Mouse (Mus musculus): ENCODE measurements at regions not wholly inside any gene's neighbourhood (a gene's known extent, or its start where the extent isn't known, plus 50 kb on each side); places are given as distances from the start of the nearest gene placed in this dataset.

DNA sequence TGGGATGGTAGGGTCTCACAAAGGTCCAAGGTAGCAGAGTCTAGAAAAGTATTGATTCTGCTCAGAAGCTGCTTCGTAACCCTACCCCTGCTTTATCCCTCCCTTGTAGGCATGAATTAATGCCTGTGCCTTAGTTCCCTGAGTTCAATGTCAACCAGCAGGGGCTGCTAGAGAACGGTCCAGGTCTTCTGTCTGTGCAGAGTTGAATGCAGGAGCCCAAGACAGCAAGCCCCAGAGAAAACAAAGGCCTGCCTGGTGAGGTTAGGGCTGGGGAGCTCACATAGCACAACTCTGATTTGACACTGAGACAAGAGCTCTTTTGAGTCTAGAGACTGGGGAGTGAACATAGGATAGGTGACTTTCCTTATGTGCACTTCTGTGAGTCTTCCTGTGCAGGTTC is 56.6 kb downstream of the Olig3 start:
- no peak for DNase-seq (ENCODE audit: low spot score)

DNA sequence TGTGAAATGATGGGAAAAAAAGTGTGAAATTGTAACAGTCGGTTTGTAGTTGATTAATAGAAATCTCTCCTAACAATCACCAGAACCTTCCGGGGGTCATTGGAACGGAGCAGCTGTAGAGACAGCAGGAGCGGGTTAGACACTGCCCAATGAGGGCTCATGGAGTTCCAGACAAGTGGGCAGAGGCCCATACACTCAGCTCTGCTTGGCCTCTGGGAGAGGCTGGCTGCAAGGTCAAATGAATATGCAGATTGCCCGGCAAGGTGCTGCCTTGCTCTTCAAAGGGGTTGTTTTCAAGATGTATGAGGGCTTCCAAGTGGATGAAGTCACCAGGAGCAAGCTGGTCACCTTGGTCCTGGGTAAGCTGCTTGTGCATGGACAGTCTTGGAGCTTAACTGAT is 57.6 kb downstream of the Olig3 start:
- DNase-seq (ENCODE audit: low spot score) = no peak

DNA sequence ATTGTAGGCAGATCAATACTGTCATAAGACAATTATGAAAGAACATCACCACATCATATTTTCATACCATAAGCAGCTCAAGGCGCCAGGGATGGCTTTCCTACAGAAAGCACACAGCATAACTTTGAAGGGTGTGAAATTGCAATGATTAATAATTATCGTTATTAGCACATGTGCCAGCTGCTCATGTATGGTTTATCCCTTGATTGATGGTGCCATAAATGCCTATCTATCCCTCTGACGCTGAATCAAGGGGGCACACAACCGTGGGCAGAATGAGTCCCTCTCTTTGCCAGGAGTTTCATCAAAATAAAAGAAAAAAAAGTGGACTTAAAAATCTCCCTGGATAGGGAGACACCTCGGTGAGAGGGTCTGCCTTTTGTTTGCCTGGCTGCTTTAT is 58.5 kb downstream of the Olig3 start:
- no peak for DNase-seq (ENCODE audit: low spot score)

- no peak for DNase-seq (ENCODE audit: low spot score)
These were observed 67.7 kb downstream of the Olig3 start for GRCm38 (mm10) chr10:19424030-19424429.

- no peak for DNase-seq (ENCODE audit: low spot score)
These were observed 68.6 kb downstream of the Olig3 start for GRCm38 (mm10) chr10:19424961-19425360.

GRCm38 (mm10) chr10:19426835-19427234 is 70.5 kb downstream of the Olig3 start:
- DNase-seq (ENCODE audit: low spot score) = no peak

DNA sequence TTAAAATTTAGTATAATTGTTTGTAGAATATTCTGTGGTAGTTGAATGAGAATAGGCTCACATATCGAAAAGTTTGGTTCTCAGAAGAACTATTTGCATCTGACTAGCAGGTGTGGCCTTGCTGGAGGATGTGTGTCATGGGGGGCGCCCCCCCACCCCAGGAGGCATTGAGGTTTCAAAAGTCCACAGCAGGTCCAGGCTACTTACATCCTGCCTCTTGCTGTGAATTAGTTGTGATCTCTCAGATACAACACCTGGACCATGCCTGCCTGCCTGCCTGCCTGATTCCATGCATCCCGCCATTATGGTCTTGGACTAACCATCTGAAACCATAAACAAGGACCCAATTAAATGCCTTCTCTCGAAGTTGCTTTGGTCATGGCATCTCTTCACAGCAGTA is 76.2 kb downstream of the Olig3 start:
- DNase-seq (ENCODE audit: low spot score) = no peak

GRCm38 (mm10) chr10:19434661-19435060 is 78.3 kb downstream of the Olig3 start:
- no peak for DNase-seq (ENCODE audit: low spot score)

DNA sequence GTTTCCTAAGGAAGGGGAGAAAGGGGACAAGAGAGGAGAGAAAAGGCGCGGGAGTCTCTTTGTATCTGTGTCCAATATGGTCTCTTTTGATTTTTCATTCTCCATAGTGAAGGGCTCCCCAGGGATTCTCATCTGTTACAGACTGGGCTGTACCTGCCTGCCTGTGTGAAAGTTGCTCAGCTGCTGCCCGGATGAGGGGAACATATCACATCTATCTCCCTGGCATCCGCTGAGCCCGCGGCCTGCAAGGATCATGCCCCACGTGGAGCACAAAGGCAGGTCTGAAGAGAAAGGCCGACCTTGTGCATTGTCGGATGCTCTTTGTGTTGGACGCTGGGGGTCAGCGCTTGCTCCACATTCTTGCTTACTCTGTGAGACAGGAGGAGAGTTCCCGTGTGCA is 85.5 kb downstream of the Olig3 start:
- DNase-seq (ENCODE audit: low spot score) = no peak

- no peak for DNase-seq (ENCODE audit: low spot score)
These were observed 87.2 kb downstream of the Olig3 start for GRCm38 (mm10) chr10:19443516-19443915.

GRCm38 (mm10) chr10:19448838-19449559 is 92.7 kb downstream of the Olig3 start:
- no peak for DNase-seq (ENCODE audit: low spot score)

DNA sequence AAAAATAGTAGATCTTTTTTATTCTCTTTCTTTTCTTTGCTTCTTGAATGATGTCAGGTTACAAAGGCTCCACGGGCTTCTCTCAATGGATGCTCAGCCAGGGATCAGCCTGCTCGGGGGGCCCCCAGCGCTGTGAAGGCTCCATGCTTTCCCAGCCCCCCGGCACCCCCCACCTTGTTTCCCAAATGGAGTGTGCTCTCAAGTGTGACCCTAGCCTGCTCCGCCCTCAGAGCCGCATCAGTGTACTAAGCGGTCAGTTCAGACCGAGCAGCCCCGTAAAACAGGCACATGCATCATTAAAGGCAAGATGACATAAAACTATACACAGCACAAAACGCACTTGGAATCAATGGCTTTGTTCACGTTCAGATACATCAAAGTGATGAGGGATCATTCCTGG is 102.7 kb downstream of the Olig3 start:
- DNase-seq (ENCODE audit: low spot score) = no peak

DNA sequence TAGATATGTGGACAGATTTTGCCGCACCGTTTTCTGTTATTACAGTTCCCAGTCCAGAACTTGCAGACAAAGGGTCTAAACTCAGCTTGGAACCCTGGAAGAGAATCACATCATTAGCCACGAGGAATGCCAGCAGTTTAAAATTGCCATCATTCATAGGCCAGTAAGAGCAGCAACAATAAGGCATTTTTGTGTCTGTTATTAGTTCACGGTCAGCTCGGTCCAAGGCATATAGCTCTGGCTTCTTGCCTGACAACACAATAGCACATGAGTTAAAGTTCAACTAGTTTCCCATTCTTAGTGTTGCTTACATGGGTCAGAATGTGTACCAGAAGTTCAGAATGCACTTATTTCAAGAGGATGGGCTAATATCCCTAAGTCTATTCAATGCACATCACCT is 103.4 kb downstream of the Olig3 start:
- DNase-seq (ENCODE audit: low spot score) = no peak

DNA sequence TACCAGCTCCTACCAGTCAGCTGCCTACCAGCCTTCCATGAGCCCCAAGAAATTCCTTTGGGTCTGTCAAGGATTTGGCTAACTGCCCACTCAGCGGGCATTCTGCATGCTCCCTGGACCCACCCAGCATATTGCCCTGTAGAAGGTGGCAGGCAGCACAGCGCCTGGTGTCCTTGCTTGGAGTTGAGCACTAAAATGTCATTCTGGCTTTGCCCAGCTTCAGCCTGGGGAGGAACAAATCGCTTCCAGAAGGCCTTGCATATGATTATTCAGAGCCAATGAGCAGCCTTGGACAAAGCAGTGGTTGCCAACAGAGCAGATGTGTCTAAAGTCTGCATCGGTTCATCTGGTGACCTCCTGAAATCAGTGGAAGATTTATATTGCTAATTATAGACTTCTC is 103.8 kb downstream of the Olig3 start:
- DNase-seq (ENCODE audit: low spot score) = no peak

- no peak for DNase-seq (ENCODE audit: low spot score)
These were observed 107.5 kb downstream of the Olig3 start for GRCm38 (mm10) chr10:19463800-19464199.

DNA sequence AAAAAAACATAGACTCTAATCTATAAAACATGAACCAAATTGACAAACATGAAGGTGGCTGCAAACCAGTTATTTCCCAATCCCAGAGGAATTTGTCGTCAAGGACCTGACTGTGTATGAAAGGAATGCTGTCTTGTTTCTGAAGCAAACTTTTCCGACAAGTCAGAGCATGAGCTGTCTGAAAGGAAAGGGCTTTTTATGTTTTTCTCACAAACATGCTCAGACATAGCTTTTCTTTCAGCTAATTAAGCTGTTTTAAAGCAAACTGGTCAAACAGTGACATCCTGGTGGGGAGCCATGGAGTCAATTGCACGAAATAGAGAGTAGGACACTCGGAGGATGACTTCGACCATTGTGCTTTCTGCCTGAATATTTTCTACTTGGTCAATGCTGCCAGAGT is 108.2 kb downstream of the Olig3 start:
- DNase-seq (ENCODE audit: low spot score) = no peak

GRCm38 (mm10) chr10:19471349-19472040 is 115.2 kb downstream of the Olig3 start:
- no peak for DNase-seq (ENCODE audit: low spot score)

DNA sequence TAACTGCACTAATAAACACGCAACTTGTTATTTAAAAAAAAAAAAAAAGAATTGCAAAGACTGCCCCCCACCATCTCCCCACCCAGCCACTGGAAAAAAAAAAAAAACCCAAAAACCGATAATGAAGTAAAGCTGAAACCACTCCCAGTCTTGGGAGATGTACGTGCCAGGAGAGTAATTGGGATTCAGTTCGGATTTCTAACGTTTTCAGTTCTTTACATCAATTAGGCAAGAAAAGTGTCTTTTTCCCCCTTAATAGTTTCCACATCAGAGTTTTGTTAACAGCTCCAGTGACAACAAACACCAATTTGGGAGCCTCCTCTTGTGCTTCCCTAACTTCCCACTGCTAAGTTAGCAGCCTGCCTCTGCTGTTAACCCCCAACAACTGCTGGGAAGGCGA is 115.7 kb downstream of the Olig3 start:
- no peak for DNase-seq (ENCODE audit: low spot score)

DNA sequence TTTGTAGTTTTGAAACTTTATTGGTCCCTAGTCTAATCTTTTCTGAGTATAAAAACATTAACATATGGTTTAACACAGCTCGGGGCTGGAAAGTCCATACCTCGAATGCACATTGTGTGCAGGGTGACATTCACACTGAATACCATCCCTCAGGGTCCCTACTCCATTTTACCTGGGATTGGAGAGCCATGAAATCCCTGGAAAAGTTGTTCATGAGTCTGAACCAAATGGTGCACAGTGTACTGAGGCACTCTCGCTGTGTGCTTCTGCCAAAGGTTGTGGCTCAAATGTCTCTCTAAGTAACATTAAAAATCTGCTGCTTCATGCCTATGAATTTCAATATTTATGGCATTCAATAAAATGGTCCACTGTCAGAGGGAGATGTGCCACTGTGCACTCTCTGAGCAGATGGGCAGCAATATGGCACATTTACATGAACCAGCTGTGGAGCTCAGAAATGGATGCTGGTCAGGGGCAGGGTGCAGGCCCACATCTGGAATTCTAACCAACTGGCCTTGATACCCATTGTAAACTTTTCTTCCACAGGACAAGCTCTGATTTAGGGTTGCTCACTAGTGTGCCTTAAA is 116.7 kb downstream of the Olig3 start:
- DNase-seq (ENCODE audit: low spot score) = no peak

GRCm38 (mm10) chr10:19485537-19486135 is 106.1 kb upstream of the Ifngr1 start:
- DNase-seq (ENCODE audit: low spot score) = no peak

DNA sequence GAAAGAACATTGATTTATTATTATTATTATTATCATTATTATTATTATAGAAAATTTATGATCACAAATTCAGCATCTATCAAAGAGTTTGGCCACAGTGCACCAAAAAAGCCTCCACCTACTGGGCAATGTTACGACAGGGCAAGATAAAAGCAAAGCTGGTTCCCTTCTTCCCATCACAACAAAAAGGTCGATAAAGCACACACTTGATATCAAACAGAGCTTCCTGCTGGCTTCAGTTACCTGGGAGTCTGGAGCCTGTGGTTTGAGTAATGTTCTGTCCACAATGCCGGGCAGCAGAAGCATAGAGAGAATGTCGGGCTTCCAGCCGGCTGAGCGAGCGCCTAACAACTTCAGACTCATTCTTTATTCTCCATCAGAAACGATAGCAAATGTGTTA is 101.2 kb upstream of the Ifngr1 start:
- no peak for DNase-seq (ENCODE audit: low spot score)

DNA sequence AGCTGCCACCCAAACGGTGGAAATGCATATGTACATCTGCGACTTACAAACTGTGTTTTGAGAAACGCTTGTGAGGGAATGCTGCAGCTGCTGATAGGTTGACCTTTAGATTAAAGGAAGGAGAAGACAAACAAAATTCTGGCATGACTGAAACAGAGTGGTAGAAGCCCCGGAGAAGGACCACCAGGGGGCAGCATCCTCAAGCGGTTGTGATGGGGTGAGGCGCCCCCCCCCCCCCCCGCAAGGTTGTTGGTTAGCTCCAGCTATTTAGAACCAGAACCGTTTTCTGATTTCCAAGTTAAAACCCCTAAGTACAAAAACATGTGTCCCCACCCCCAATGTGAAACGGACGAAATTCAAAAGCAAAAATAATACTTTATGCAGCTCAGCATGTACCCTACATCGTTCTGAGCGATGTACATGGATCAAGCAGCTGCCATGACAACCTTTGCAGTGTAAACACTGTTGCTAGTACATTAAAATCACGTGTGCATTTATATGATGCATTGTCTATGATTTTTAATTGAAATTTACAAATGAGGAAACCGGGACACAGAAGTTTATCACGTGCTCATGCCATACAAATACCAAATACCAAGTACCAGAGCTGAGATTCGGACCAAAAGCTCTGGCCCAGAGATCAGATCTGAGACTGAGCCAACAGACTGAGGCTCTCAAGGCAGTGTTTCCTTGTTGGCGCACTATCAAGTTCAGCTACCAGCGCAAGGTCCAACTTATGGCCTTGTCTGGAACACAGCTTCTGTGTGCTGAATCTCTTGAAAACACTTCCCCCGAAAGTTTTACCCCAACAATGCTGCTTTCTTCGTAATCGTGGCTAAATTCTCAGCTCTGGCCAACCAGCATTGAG is 100.0 kb upstream of the Ifngr1 start:
- DNase-seq (ENCODE audit: low spot score) = peak; percentile 33
